Mouse (Mus musculus) heart, postnatal 25 days (tissue): ENCODE results near the gene Mlx. TPM values are rescaled to one million over a fixed set of nuclear protein-coding genes. Genes with fewer than 3 reads are reported as not detected.
"Not testable (repeated sequence)": the region's sequence is repeated elsewhere in the genome, so short reads cannot be mapped to it uniquely, and the experiment has no call there.

Experiments
- DNase-seq: peaks from one replicate; pipeline ENCODE4 v3.0.0; 2022; ENCODE audit warnings: low spot score
- intact Hi-C: fragments of 180-260 bp; cut with DNase I; formaldehyde crosslinking; loops from one replicate; pipeline ENCODE4 v1.15.1; 2025
- total RNA-seq, 2 experiments: library from RNA; stranded (reverse); gene quantifications; 2 replicates each; pipeline ENCODE4 v1.2.3; 2021

Gene Mlx
- total RNA-seq, 2 experiments from 2014 or later: 19.1 to 21.4 TPM

GRCm38 (mm10) chr11:101086323-101086674 lies 778 bp upstream of the Mlx start:
- intact Hi-C loops: loop anchor here (5.0 kb wide), 1 partner anchor 166 kb away; the partner anchor contains the start of gene Vps25
- no peak for DNase-seq

GRCm38 (mm10) chr11:101087682-101088055 lies 592 bp downstream of the Mlx start:
- no peak for DNase-seq
- intact Hi-C loops: loop anchor here (5.0 kb wide), 1 partner anchor 165 kb away; the partner anchor contains the start of gene Vps25

- intact Hi-C loops: loop anchor here (5.0 kb wide), 1 partner anchor 162 kb away; the partner anchor contains the start of gene Vps25
- DNase-seq: no peak
Measured at GRCm38 (mm10) chr11:101089931-101090330, 2.9 kb downstream of the Mlx start.

DNA sequence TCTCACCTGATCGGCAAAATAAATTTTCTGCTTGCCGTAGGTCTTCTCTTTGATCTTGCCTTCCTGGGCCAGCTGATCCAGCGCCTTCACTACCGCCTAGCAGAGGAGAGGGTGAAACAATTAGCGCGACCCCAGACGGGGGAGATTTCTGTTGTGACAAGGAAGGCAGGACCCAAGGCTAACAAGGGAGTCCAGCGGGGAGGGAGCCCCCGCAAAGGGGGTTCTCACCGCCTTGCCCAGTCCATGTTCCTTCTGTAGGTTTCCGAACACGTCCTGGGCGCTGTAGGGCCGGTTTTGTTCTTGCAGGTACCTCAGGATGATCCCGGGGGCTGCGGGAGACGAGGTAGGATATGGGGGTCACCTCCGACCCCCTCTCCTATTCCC lies 7.8 kb downstream of the Mlx start:
- no peak for DNase-seq
- intact Hi-C loops: loop anchor here (1.0 kb wide), 1 partner anchor 24 kb away; the partner anchor contains the start of genes Retreg3 and Tubg1

DNA sequence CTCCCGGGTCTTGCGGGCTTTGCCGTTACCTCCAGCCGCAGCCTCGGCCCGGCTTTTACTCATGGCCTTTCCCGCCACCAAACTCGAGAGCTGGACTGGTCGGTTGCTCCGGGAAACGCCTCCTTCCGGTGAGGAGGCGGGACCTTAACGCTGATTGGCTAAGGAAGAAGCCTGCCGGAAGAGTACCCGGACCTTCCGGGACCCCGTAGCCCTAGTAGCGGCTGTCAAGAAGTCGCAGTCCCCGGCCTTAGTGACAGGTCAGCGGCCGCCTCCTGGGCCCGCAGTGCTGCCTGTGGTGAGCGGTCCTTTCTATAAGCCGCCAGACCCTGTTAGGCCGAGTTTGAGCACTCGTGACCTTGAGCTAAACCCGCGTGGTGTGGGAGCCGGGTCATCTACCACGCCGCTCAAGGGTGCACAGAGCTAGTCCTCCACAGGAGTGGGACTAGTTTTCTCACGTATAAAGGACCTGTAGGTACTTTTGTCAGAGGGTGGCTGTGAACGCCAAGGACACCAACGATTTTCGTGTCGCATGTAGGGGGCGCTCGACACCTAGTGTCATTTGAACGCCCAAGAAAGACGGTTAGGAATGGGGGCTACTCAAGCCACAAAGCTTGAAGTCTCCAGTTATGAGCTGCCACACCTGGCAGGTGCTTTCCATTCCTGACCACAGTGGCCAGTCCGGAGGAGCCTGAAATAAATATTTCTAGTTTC lies 8.4 kb downstream of the Mlx start, which contains the start of gene Psmc3ip:
Gene Psmc3ip (minus strand): TSS at position 123 of the 711 bp plus-strand sequence.
- intact Hi-C loops: loop anchor here (1.0 kb wide), 2 partner anchors 24 to 79 kb away; partner anchors contain the start of genes Retreg3 and Tubg1
- DNase-seq: peak; percentile 90

- DNase-seq: no peak
- intact Hi-C loops: no loop called here
Measured at GRCm38 (mm10) chr11:101098231-101098630, 11.2 kb downstream of the Mlx start.

DNA sequence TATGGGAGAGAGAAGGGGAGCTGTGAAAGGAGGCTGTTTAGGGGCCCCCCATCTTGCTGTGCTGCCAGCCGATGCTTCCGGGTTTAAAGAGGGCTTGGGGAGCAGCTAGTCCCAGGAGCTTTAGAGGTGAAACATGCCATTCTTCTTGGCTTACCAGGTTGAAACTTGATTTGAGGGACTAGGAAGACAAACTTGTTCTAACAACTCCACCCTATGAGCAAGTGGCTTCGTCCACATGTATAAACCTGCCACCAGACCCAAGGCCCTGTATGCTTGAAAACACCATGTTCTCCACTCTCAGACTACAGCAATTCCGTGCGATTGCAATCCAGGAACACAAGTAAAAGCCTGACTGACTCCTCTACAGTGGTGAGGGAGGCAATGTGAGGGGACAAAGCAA lies 15.9 kb downstream of the Mlx start:
- no peak for DNase-seq

DNA sequence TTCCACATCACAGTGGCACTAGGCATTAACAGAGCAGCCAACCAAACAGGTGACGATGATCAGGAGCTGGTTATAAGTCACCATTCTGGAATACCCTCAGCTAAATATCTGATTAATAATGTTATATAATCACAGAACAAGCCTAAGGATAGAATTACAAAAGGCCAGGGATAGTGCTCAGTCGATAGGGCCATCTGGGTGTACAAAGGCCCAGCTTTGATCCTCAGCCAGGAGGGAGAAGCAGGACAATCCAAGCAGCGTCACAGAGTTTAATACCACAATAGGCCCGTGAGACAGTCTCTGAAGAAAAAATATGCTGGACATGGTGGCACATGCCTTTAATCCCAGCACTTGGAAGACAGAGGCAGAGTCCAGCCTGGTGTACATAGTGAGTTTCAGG lies 22.3 kb downstream of the Mlx start:
- no peak for DNase-seq
- intact Hi-C loops: loop anchor here (10.0 kb wide), 1 partner anchor 185 kb away; no protein-coding TSS in a partner anchor

More for the DNA sequence above, 15.9 kb downstream of the Mlx start:
- intact Hi-C loops: loop anchor here (10.0 kb wide), 1 partner anchor 192 kb away; no protein-coding TSS in a partner anchor

- intact Hi-C loops: no loop called here
- no peak for DNase-seq
Measured at GRCm38 (mm10) chr11:101110708-101111107, 23.6 kb downstream of the Mlx start.

DNA sequence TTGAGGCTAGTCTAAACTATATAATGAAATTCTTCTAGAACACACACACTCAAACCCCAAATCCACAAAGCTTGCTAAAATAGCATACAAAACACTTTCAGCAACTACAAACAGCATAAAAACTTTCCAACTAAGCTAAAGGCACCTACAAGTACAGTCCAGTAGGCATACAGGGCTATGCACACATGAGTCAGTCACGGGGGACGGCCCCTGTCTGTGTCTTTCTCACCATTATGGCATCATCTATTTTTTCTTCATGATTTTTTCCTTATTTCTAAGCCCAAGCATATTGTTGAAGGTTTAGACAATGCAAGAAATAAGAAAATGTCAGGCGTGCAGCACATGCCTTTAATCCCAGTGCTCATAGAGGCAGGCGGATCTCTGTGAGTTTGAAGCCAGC lies 24.1 kb downstream of the Mlx start:
- intact Hi-C loops: no loop called here
- no peak for DNase-seq

GRCm38 (mm10) chr11:101112186-101112585 lies 25.1 kb downstream of the Mlx start:
- DNase-seq: no peak
- intact Hi-C loops: no loop called here

- intact Hi-C loops: no loop called here
- no peak for DNase-seq
Measured at GRCm38 (mm10) chr11:101115564-101115963, 28.5 kb downstream of the Mlx start.

- no peak for DNase-seq
- intact Hi-C loops: no loop called here
Measured at GRCm38 (mm10) chr11:101118105-101118504, 31.0 kb downstream of the Mlx start.

GRCm38 (mm10) chr11:101119131-101119760 lies 32.2 kb downstream of the Mlx start:
- DNase-seq: no peak
- intact Hi-C loops: loop anchor here (1.0 kb wide), 1 partner anchor 24 kb away; the partner anchor contains the start of gene Psmc3ip

GRCm38 (mm10) chr11:101119761-101120544 lies 32.9 kb downstream of the Mlx start, which contains the start of the genes Retreg3 and Tubg1:
Gene Retreg3 (minus strand): TSS chr11:101119893.
Gene Tubg1 (plus strand): TSS chr11:101119938.
- intact Hi-C loops: loop anchor here (1.0 to 2.0 kb wide), 2 partner anchors 25 to 49 kb away; partner anchors contain the start of gene Psmc3ip
- peak; percentile 98 for DNase-seq

DNA sequence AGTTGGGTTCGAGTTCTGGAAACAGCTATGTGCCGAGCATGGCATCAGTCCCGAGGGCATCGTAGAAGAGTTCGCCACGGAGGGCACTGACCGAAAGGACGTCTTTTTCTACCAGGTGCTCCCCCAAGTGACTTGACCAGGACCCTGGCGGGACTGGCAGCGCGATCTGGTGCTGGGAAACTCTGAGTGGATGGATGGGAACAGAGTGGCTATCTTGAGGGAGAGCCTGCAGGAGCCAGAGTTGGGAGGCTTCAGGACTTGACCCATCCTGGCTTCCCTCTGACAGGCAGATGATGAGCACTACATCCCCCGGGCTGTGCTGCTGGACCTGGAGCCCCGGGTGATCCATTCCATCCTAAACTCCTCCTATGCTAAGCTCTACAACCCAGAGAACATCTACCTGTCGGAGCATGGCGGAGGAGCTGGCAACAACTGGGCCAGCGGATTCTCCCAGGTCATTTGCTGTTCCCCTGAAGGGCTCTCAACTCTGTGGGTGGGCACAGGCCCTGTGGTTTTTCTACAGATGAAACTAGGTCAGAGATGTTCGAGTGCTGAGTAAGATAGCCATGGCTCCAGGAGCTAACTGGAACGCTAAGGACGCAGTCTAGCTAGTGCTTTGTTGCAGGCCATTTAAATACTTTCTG lies 33.6 kb downstream of the Mlx start:
- intact Hi-C loops: loop anchor here (2.0 kb wide), 1 partner anchor 48 kb away; no protein-coding TSS in a partner anchor

GRCm38 (mm10) chr11:101124494-101124893 lies 37.4 kb downstream of the Mlx start:
- DNase-seq, intact Hi-C loops: not testable (repeated sequence)

More for the DNA sequence above, 33.6 kb downstream of the Mlx start:
- no peak for DNase-seq

DNA sequence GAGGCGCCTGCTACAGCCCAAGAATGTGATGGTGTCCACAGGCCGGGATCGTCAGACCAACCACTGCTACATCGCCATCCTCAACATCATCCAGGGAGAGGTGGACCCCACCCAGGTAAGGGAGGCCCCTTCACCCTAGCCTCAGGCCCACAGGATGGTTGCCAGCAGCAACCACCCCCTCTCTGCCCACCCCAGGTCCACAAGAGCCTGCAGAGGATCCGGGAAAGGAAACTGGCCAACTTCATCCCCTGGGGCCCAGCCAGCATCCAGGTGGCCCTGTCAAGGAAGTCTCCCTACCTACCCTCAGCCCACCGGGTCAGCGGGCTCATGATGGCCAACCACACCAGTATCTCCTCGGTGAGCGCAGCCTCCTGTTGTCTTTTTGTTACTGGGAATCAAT lies 37.9 kb downstream of the Mlx start:
- DNase-seq, intact Hi-C loops: not testable (repeated sequence)

- intact Hi-C loops: no loop called here
- DNase-seq: no peak
Measured at GRCm38 (mm10) chr11:101127075-101127474, 40.0 kb downstream of the Mlx start.
